Mouse (Mus musculus) neutrophil, adult 83 days (primary cell): ENCODE results near the gene Pde6c. TPM values are rescaled to one million over a fixed set of nuclear protein-coding genes. Genes with fewer than 3 reads are reported as not detected.

ENCODE experiments used
- total RNA-seq, 2 experiments: library from RNA; stranded (reverse); gene quantifications; one replicate each; pipeline ENCODE4 v1.2.4; 2023

Pde6c gene
- total RNA-seq, result not detected

GRCm38 (mm10) chr19:38132481-38132880, at the start of gene Pde6c:
Gene Pde6c (plus strand): TSS chr19:38132781.

GRCm38 (mm10) chr19:38096858-38097758, 35.5 kb upstream of the Pde6c start, which contains the start of gene Ffar4:
Gene Ffar4 (plus strand): TSS chr19:38097071.

GRCm38 (mm10) chr19:38125219-38125610, 7.4 kb upstream of the Pde6c start, which contains the start of gene Rbp4:
Gene Rbp4 (minus strand): TSS chr19:38125281.

GRCm38 (mm10) chr19:38223905-38224684, 91.5 kb downstream of the Pde6c start, which contains the start of gene Fra10ac1:
Gene Fra10ac1 (minus strand): TSS chr19:38224156.

Other genes with a start within 250 kb of the Pde6c start
- gene Myof, start 89.2 kb upstream of the Pde6c start, total RNA-seq, result 10 to 100 TPM; 19.7 to 23.8 TPM
- 10 to 100 TPM; 17.5 to 17.9 TPM for gene Cep55, start 77.8 kb upstream of the Pde6c start, total RNA-seq
- gene Ffar4, start 35.7 kb upstream of the Pde6c start, total RNA-seq, result under 1 TPM; 0.29 to 0.48 TPM
- not detected for gene Rbp4, start 7.5 kb upstream of the Pde6c start, total RNA-seq
- 1 to 10 TPM; 5.8 to 7.7 TPM for gene Fra10ac1, start 91.4 kb downstream of the Pde6c start, total RNA-seq
- not detected for gene Lgi1, start 131.8 kb downstream of the Pde6c start, total RNA-seq